Mouse (Mus musculus) lung, embryonic 15.5 days (tissue): ENCODE measurements around the gene Ak9. TPM values are rescaled to one million over a fixed set of nuclear protein-coding genes. Genes with fewer than 3 reads are reported as not detected.
A peak's percentile ranks its signal among the peaks of the same experiment; 100 is the strongest.

Source experiments
- ATAC-seq: fragments of 200-750 bp; cut with Nextera tagmentation; 2 replicates; pipeline ENCODE4 v1.8.0; 2017; ENCODE audit warnings: moderate number of reproducible peaks, borderline replicate concordance; ENCODE audit not compliant: low FRiP score, low TSS enrichment; ENCODE audit errors: extremely low read depth
- H3K27ac ChIP-seq: fragments of 300-500 bp; sonication (generic); 2 replicates; pipeline ENCODE4 v1.5.1; 2015; ENCODE audit warnings: moderate library complexity, mild to moderate bottlenecking, inconsistent platforms
- H3K27me3 ChIP-seq: fragments of 300-500 bp; sonication (generic); 2 replicates; pipeline ENCODE4 v1.6.1; 2015; ENCODE audit warnings: inconsistent platforms
- H3K36me3 ChIP-seq: fragments of 300-500 bp; sonication (generic); 2 replicates; pipeline ENCODE4 v1.6.1; 2015; ENCODE audit warnings: inconsistent platforms
- H3K4me1 ChIP-seq: fragments of 300-500 bp; sonication (generic); 2 replicates; pipeline ENCODE4 v1.6.1; 2015; ENCODE audit warnings: inconsistent platforms
- H3K4me2 ChIP-seq: fragments of 300-500 bp; sonication (generic); 2 replicates; pipeline ENCODE4 v1.6.1; 2015; ENCODE audit warnings: inconsistent platforms, mild to moderate bottlenecking, moderate library complexity
- H3K4me3 ChIP-seq: fragments of 300-500 bp; sonication (generic); 2 replicates; pipeline ENCODE4 v1.5.1; 2015; ENCODE audit warnings: mild to moderate bottlenecking, inconsistent platforms
- H3K9ac ChIP-seq: fragments of 300-500 bp; sonication (generic); 2 replicates; pipeline ENCODE4 v1.6.1; 2015; ENCODE audit warnings: inconsistent platforms
- H3K9me3 ChIP-seq: fragments of 300-500 bp; sonication (generic); 2 replicates; pipeline ENCODE4 v1.6.1; 2016; ENCODE audit warnings: inconsistent platforms
- WGBS: fragments of 180-500 bp; shearing (Covaris S2); methylation state at CpG from one replicate; pipeline ENCODE4 v1.1.7; 2015; 5-methylcytosine and 5-hydroxymethylcytosine counted together
- polyA plus RNA-seq: library from polyadenylated mRNA; unstranded; fragments of >200 nt; fragmentation: Nextera tagmentation; extraction: Ambion mirVana; gene quantifications from 2 replicates; pipeline ENCODE4 v1.2.1, GENCODE M21; 2015

Gene Ak9
- polyA plus RNA-seq = 0.20 and 0.27 TPM in 2 replicates

DNA sequence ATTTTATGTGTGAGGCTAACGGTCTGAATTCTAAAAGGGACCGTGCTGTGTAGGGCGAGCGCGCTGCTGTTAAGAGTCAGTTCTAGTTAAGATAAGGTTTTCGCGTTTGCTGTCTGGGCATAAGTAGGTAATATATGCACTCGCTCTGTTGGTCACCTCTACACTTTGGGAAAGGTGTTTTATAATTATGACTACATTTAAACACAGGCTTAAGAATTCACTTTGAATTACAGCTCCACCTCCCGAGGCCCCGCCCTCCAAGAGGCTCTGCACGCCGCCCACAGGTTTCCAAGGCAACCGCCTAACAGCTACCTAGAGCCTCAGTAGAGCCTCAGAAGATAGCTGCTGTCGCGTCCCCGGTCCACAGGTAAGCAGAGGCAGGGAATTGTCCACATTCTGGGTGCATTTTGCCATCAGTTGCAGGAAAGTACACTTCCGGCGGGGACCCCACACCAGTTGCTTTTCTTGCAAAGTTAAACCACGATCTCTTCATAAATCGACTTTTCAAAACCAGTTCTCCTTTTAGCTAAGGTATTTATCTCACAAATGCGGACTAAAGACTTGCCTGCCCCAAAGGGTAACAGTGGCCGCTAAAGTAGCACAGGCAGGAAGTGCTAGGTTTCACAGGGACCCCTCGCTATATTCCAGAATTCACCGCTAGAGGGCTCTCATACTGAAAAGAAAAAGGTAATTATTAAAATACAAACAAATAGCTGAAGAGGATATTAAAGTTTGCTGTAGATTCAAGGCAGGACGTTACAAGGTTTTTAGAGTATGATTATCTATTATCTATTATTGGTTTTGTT is at the start of gene Ak9:
TSS of gene Ak9 (plus strand) at position 342 of the 806 bp plus-strand sequence.
- Histone ChIP-seq H3K27ac (peak within 1 kb of the TSS; percentile 35; the same call in 1 of the 2 replicates), H3K4me3 (peak within 1 kb of the TSS; percentile 92), H3K27me3 (no peaks in the 10 kb centered on the region), H3K36me3 (no peaks in the 10 kb centered on the region), H3K4me1 (peaks cover 6% of the 10 kb centered on the region; the same call in 1 of the 2 replicates), H3K9ac (peak within 1 kb of the TSS; percentile 62), H3K4me2 (peak within 1 kb of the TSS; percentile 88), H3K9me3 (no peaks in the 10 kb centered on the region)
- peak; percentile 85 for ATAC-seq
- WGBS = under 1% methylated on average over 25 of the region's 25 CpGs

DNA sequence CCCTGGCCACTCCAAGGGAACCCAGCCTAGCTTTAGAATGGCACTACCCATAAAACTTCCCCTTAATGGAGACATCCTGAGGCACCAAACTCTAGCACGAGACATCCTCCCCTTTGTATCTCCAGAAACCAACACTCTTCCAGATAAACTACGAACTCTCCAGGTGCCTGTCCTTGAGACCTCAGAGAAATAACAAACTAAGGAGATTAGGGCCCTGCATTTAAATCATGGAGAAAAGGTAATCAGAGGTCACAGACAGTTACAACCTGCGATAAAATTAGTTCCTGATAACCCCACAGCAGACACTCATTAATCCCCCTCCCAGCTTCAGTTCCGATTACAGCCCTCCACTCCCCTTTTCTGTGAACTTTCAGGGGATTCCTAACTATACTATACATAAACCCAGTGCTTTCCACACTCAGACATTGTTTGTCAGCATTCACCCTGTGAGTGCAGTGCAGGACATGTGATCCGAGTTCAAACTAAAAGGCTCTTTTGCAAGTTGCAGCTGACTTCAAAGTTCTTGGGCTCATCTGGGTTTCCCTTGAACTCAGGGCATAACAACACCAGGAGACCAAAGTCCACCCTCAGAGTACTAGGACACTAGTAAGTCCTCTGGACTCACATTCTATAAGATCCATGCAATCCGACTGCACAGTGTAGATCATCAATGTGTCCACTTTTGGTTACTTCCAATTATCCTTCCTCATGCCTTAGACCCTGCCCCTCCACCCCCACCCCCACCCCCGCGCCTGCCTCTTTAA is 43.4 kb upstream of the Ak9 start:
- H3K9ac ChIP-seq = no peak overlapping the region

DNA sequence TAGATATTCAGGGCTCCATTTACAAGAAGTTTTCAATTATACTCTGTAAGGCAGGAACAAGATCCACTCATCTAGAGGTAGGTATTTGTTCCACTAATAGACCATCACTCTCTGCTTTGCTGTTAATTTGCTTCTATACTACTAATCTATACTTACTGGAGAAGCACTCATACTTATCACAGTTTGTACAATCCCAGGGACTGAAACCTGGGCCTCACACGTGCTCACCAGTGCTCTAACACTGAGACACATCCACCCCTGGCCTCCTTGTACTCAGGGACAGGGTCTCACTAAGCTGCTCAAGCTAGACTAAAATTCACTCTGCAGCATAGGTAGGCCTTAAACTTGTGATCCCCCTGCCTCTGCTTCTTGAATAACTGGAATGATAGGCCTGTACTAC is 42.6 kb upstream of the Ak9 start:
- H3K9ac ChIP-seq = no peak overlapping the region
- H3K4me1 ChIP-seq = no peaks in the 10 kb centered on the region
- H3K4me2 ChIP-seq = no peak overlapping the region
- 46% methylated on average over 1 of the region's 1 CpGs for WGBS
- H3K4me3 ChIP-seq = no peak overlapping the region
- H3K27me3 ChIP-seq = no peaks in the 10 kb centered on the region
- no peaks in the 10 kb centered on the region for H3K9me3 ChIP-seq
- no peaks in the 10 kb centered on the region for H3K36me3 ChIP-seq
- ATAC-seq = no peak
- no peak overlapping the region for H3K27ac ChIP-seq

More for the DNA sequence above, 43.4 kb upstream of the Ak9 start:
- H3K9me3 ChIP-seq = no peaks in the 10 kb centered on the region
- ATAC-seq = no peak
- H3K27ac ChIP-seq = no peak overlapping the region
- H3K27me3 ChIP-seq = no peaks in the 10 kb centered on the region
- no peaks in the 10 kb centered on the region for H3K4me1 ChIP-seq
- 33% methylated on average over 8 of the region's 8 CpGs for WGBS
- no peaks in the 10 kb centered on the region for H3K36me3 ChIP-seq
- H3K4me2 ChIP-seq = no peak overlapping the region
- no peak overlapping the region for H3K4me3 ChIP-seq

DNA sequence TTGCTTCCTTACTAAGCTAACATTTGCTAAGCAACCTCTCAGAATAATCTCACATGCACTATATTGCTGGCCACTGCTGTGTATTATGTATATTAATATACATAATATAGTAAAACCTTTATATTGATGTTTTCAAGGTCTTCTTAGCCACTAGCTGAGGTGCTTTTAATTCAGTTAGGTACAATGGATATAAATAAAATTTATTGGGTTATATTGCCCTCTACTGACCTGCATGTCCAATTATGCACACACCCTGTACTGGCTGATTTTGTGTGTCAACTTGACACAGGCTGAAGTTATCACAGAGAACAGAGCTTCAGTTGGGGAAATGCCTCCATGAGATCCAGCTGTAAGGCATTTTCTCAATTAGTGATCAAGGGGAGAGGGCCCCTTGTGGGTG is 41.9 kb upstream of the Ak9 start:
- Histone ChIP-seq H3K4me1 (no peaks in the 10 kb centered on the region), H3K27me3 (no peaks in the 10 kb centered on the region), H3K9me3 (no peaks in the 10 kb centered on the region), H3K36me3 (no peaks in the 10 kb centered on the region), H3K9ac (no peak overlapping the region), H3K4me2 (no peak overlapping the region), H3K27ac (no peak overlapping the region), H3K4me3 (no peak overlapping the region)
- ATAC-seq = no peak

DNA sequence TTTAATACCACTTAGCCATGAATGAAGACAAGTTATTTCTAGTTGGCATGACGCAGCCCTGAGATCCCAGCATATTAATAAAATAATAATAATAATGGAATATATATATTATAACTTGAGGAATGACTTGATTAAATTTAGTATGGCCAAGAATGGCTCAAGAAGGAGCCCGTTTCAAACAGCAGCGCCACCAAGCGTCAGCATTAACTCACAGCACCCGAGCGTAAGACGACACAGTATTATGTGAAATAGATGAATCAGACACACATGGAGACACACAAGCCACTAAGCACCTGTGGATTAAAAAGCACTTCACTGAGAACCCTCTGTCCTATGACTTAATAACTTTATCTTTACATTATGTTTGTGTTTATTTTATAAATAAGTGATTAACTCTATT is 31.9 kb upstream of the Ak9 start:
- no peaks in the 10 kb centered on the region for H3K9me3 ChIP-seq
- H3K27me3 ChIP-seq = no peaks in the 10 kb centered on the region
- no peak overlapping the region for H3K4me2 ChIP-seq
- no peaks in the 10 kb centered on the region for H3K4me1 ChIP-seq
- H3K36me3 ChIP-seq = no peaks in the 10 kb centered on the region
- whole genome bisulfite sequencing = 49% methylated on average over 7 of the region's 7 CpGs
- H3K4me3 ChIP-seq = no peak overlapping the region
- H3K9ac ChIP-seq = no peak overlapping the region
- H3K27ac ChIP-seq = no peak overlapping the region
- no peak for ATAC-seq

DNA sequence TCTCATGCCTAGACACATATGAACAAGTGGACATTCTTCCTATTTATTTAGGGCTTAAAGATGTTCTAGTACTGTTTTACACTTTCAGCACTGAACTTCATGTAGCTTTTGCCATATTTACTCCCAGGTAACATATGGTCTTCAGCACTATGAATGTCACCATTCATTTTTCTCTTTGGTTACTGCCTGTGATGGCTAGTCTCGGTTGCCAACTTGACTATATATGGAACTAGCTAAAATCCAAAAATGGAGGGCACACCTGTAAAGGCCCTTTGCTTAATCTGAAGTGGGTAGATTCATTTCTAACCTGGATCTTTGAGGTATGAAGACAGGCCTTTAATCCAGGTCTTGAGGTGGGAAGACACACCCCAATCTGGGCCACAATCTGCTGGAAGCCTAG is 28.9 kb upstream of the Ak9 start:
- Histone ChIP-seq H3K9ac (no peak overlapping the region), H3K36me3 (no peaks in the 10 kb centered on the region), H3K9me3 (no peaks in the 10 kb centered on the region), H3K4me3 (no peak overlapping the region), H3K27ac (no peak overlapping the region), H3K4me2 (no peak overlapping the region), H3K4me1 (peaks cover 8% of the 10 kb centered on the region), H3K27me3 (no peaks in the 10 kb centered on the region)
- ATAC-seq = no peak
- WGBS = 86% methylated on average over 1 of the region's 1 CpGs

DNA sequence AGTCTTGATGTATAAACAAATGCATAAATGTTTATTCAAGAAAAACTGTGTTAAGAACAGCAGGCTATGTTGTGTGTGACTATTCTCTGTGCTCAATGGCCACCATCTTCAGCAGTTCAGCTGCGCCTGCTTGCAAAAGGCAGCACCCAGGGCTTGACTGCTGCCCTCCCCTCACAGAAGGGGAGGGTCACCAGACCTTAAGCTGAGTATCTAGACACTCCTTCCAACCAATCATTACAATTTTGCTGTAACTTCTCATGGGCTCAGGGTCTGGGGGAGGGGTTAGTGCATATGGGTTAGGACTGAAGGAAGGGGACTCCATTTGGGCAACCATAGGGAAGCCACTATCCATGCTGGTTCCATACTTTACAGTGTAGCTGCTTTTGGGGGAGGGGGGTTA is 25.0 kb upstream of the Ak9 start:
- H3K27ac ChIP-seq = peak overlapping the region; percentile 64
- WGBS = 65% methylated on average over 1 of the region's 1 CpGs

DNA sequence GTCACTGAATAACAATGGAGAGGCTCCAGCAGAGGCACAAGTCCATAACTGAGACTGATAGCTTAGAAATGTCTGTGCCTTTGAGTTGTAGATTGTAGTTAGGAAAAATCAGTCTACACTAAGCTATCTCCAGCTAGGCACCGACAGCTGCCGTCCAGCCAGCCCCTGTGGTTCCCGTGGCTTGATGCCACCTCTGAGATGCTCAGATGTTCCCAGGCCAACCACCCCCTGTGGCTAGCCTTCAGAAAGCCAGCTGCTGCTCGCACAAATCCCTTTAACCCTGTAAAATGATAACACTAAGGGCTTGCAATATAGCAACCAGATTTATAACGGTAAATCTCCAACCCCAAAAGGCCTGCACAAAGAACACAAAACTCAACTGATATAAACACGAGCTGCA is 23.6 kb upstream of the Ak9 start:
- peaks cover 8% of the 10 kb centered on the region for H3K4me1 ChIP-seq
- H3K4me3 ChIP-seq = no peak overlapping the region
- no peaks in the 10 kb centered on the region for H3K27me3 ChIP-seq
- no peaks in the 10 kb centered on the region for H3K36me3 ChIP-seq
- no peak overlapping the region for H3K4me2 ChIP-seq
- H3K9ac ChIP-seq = no peak overlapping the region
- no peak overlapping the region for H3K27ac ChIP-seq
- no peaks in the 10 kb centered on the region for H3K9me3 ChIP-seq
- WGBS = 51% methylated on average over 6 of the region's 6 CpGs
- ATAC-seq = no peak

More for the DNA sequence above, 25.0 kb upstream of the Ak9 start:
- no peak overlapping the region for H3K9ac ChIP-seq
- no peak overlapping the region for H3K4me3 ChIP-seq
- peaks cover 8% of the 10 kb centered on the region for H3K4me1 ChIP-seq
- H3K4me2 ChIP-seq = no peak overlapping the region
- no peaks in the 10 kb centered on the region for H3K36me3 ChIP-seq
- H3K27me3 ChIP-seq = no peaks in the 10 kb centered on the region
- ATAC-seq = peak; percentile 64; the same call in 1 of the 2 replicates
- no peaks in the 10 kb centered on the region for H3K9me3 ChIP-seq

DNA sequence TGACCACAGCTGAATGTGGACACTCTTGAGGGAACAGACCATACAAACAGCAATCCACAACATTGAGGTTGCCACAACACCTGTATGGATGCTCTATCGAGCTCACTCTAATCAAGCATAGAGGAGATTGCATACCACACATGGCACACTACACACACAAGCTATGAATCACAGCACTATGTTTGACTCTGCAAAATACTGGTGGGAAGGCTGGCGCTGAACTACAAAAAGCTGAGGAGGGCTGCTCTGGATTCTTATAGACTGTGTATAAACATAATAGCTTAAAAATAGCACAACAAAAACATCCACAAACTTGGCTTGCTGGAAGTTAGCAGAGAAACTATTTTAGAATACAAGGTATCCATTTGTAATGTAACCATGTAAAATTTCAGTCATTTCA is 23.0 kb upstream of the Ak9 start:
- no peak overlapping the region for H3K4me3 ChIP-seq
- H3K9ac ChIP-seq = no peak overlapping the region
- peaks cover 8% of the 10 kb centered on the region for H3K4me1 ChIP-seq
- no peaks in the 10 kb centered on the region for H3K9me3 ChIP-seq
- 76% methylated on average over 2 of the region's 2 CpGs for WGBS
- no peak for ATAC-seq
- no peak overlapping the region for H3K27ac ChIP-seq
- H3K4me2 ChIP-seq = no peak overlapping the region
- no peaks in the 10 kb centered on the region for H3K36me3 ChIP-seq
- H3K27me3 ChIP-seq = no peaks in the 10 kb centered on the region

DNA sequence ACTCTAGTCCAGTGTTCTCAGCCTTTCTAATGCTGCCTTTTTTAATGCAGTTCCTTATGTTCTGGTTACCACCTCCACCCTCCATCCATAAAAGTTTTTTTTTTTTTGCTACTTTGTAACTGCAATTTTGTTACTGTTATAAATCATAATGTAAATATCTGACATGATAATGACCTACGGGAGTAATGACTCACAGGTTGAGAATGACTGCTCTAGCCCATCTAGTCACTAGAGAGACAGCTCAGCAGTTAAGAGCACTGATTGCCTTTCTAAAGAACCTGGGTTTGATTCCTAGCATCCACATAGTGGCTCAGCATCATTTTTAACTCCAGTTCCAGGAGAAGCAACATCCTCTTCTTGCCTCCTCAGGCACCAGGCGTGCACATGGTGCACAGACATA is 21.7 kb upstream of the Ak9 start:
- no peak for ATAC-seq
- Histone ChIP-seq H3K36me3 (no peaks in the 10 kb centered on the region), H3K27me3 (no peaks in the 10 kb centered on the region), H3K4me2 (no peak overlapping the region), H3K9me3 (no peaks in the 10 kb centered on the region), H3K4me1 (peaks cover 8% of the 10 kb centered on the region), H3K4me3 (no peak overlapping the region), H3K9ac (no peak overlapping the region), H3K27ac (no peak overlapping the region)
- 83% methylated on average over 2 of the region's 2 CpGs for WGBS

DNA sequence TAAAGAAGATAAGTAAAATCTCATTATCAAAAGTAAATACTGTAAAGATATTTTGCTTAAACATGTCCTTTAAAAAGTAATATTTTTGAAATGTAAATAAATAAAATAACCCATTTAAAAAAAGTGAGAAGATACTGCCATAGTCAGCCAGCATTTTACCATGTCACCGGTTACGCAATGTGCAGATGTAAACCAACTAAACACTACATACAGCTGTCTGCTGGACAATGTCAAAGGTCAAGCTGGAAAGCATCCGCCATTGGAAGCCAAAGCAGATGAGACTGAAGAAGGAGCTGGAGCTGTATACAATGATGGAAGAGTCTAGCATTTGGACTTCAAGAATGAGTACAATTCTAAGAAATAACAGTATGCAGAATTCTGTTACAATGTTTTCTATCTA is 16.2 kb upstream of the Ak9 start:
- no peak overlapping the region for H3K27ac ChIP-seq
- H3K4me2 ChIP-seq = no peak overlapping the region
- ATAC-seq = peak; percentile 85; the same call in 1 of the 2 replicates
- 63% methylated on average over 3 of the region's 3 CpGs for WGBS
- H3K36me3 ChIP-seq = no peaks in the 10 kb centered on the region
- no peaks in the 10 kb centered on the region for H3K9me3 ChIP-seq
- H3K4me3 ChIP-seq = no peak overlapping the region
- no peak overlapping the region for H3K9ac ChIP-seq
- H3K27me3 ChIP-seq = no peaks in the 10 kb centered on the region
- H3K4me1 ChIP-seq = peaks cover 4% of the 10 kb centered on the region

DNA sequence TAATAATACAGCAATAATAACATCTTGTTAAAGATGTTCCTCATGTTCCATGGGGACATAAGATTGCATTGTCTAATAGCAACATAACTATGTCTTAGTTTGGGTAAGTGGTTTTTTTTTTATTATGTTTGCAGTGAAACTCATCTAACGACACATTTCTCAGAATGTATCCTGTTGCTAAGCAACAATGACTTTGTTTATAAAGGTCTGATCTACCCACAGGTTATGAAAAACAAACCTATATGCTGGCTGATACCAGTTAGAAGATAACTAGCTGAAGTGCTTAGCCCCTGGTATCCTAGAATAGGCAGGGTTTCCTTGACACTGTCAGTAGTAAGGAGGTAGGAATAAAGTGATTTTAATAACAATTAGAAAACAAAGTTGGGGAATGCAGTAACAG is 15.7 kb upstream of the Ak9 start:
- Histone ChIP-seq H3K27ac (no peak overlapping the region), H3K27me3 (no peaks in the 10 kb centered on the region), H3K4me2 (no peak overlapping the region), H3K4me1 (peaks cover 9% of the 10 kb centered on the region), H3K4me3 (no peak overlapping the region), H3K9ac (no peak overlapping the region), H3K9me3 (no peaks in the 10 kb centered on the region), H3K36me3 (no peaks in the 10 kb centered on the region)
- 36% methylated on average over 1 of the region's 1 CpGs for WGBS
- no peak for ATAC-seq
